ENCODE assay signal across 13 mouse cellular contexts in the genomic region with DNA sequence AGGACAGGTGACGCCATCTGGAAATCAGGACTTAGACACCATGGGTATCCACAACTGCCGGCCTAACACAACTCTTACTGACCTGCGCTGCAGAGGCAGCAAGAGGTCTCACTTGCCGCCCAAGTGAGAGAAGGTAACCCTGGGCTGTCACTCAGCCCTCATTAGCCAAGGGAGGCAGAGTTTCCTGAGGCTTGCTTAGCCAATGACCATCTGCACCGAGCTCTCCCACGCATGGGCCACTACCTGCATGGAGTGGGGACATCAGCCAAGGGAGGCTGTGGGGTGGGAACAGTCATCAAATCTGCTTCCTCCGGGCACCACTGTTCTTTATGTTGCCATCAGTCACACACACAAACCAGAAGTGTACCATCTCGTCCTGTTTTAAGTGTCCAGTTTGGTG. TPM values are rescaled to one million over a fixed set of nuclear protein-coding genes. Genes with fewer than 3 reads are reported as not detected.
DNase-seq lines count a peak whose midpoint lies in the region; ATAC-seq and TF ChIP-seq lines count a peak whose summit lies in the region.
"Had no signal": no experiment of that assay in that cellular context is flagged by ENCODE, and none has a peak within 500 bp of the region (broad histone marks: within the 10 kb centered on the region; RNA-seq: fewer than 3 reads in every experiment).

No protein-coding gene starts in this region.

- no peaks in the 10 kb centered on the region for H3K27me3 ChIP-seq in midbrain, embryonic 13.5 days
- H3K27me3 ChIP-seq in midbrain, embryonic 15.5 days (replicated peaks): no peaks in the 10 kb centered on the region
- H3K27me3 ChIP-seq in lung, postnatal 0 days (replicated peaks; ENCODE audit: insufficient read depth, low read length): no peaks in the 10 kb centered on the region
- H3K27me3 ChIP-seq: Patski; stomach, embryonic 15.5 days had no signal

- intact Hi-C loops in gastrocnemius, adult 2 months (cut with DNase I): loop anchor here (1.0 kb wide), 2 partner anchors 153 to 212 kb away; partner anchors contain the start of gene Faap20
- intact Hi-C loops in gastrocnemius, postnatal 36 days (cut with DNase I): loop anchor here (1.0 to 2.0 kb wide), 2 partner anchors 153 to 213 kb away; partner anchors contain the start of gene Faap20

- H3K27ac ChIP-seq in gastrocnemius, adult 2 months: peak overlapping the region; percentile 74
- H3K27ac ChIP-seq in midbrain, embryonic 13.5 days: no peak overlapping the region
- no peak overlapping the region for H3K27ac ChIP-seq in midbrain, embryonic 15.5 days
- no peak overlapping the region for H3K27ac ChIP-seq in lung, postnatal 0 days (ENCODE audit: low read length)
- H3K27ac ChIP-seq: macrophage; stomach, embryonic 15.5 days had no signal

- peaks cover 5% of the 10 kb centered on the region; the same call in 1 of the 2 replicates for H3K36me3 ChIP-seq in midbrain, embryonic 13.5 days
- no peaks in the 10 kb centered on the region for H3K36me3 ChIP-seq in midbrain, embryonic 15.5 days (replicated peaks)
- no peaks in the 10 kb centered on the region for H3K36me3 ChIP-seq in lung, postnatal 0 days (ENCODE audit: insufficient read depth, low read length)

- no peak for TF ChIP-seq CTCF in gastrocnemius, adult 2 months (IDR thresholded peaks at IDR 0.05)
- TF ChIP-seq CTCF in lung, postnatal 0 days (IDR thresholded peaks at IDR 0.05): no peak

- no peak for ATAC-seq in midbrain, embryonic 13.5 days
- no peak for ATAC-seq in midbrain, embryonic 15.5 days (replicated peaks)
- ATAC-seq in lung, postnatal 0 days: no peak

- H3K4me3 ChIP-seq in gastrocnemius, adult 2 months: no peak overlapping the region
- H3K4me3 ChIP-seq in midbrain, embryonic 13.5 days (replicated peaks): no peak overlapping the region
- no peak overlapping the region for H3K4me3 ChIP-seq in midbrain, embryonic 15.5 days
- no peak overlapping the region for H3K4me3 ChIP-seq in lung, postnatal 0 days (ENCODE audit: low read depth, low read length)
- H3K4me3 ChIP-seq: erythroblast, embryonic 14.5 days; heart, embryonic 10.5 days; stomach, embryonic 15.5 days had no signal

- no peaks in the 10 kb centered on the region for H3K9me3 ChIP-seq in midbrain, embryonic 13.5 days
- no peaks in the 10 kb centered on the region for H3K9me3 ChIP-seq in midbrain, embryonic 15.5 days
- no peaks in the 10 kb centered on the region for H3K9me3 ChIP-seq in lung, postnatal 0 days (ENCODE audit: low read length)
- H3K9me3 ChIP-seq: heart, embryonic 10.5 days; stomach, embryonic 15.5 days had no signal

- peaks cover 3% of the 10 kb centered on the region; the same call in 1 of the 2 replicates for H3K4me1 ChIP-seq in midbrain, embryonic 13.5 days (replicated peaks)
- peaks cover 3% of the 10 kb centered on the region for H3K4me1 ChIP-seq in midbrain, embryonic 15.5 days
- no peaks in the 10 kb centered on the region for H3K4me1 ChIP-seq in lung, postnatal 0 days (ENCODE audit: insufficient read depth, low read depth, low read length)

- DNase-seq in gastrocnemius, adult 2 months: no peak
- no peak for DNase-seq in gastrocnemius, postnatal 36 days
- peak; percentile 77 to 80 for DNase-seq in cerebellum, postnatal 25 days
- DNase-seq in lung, postnatal 0 days (ENCODE audit: low spot score): no peak
- no peak for DNase-seq in thymus, postnatal 0 days (ENCODE audit: low spot score)

- WGBS in midbrain, embryonic 13.5 days: 85% methylated on average over 8 of the region's 8 CpGs
- 87% methylated on average over 8 of the region's 8 CpGs for WGBS in midbrain, embryonic 15.5 days
- 85% methylated on average over 8 of the region's 8 CpGs for WGBS in lung, postnatal 0 days

- no peak overlapping the region for H3K4me2 ChIP-seq in midbrain, embryonic 13.5 days (replicated peaks)
- H3K4me2 ChIP-seq in midbrain, embryonic 15.5 days: no peak overlapping the region
- H3K4me2 ChIP-seq in lung, postnatal 0 days (replicated peaks; ENCODE audit: low read depth, low read length): no peak overlapping the region
- H3K4me2 ChIP-seq: stomach, embryonic 15.5 days had no signal

- TF ChIP-seq EP300 in lung, postnatal 0 days (IDR thresholded peaks at IDR 0.05): no peak

- H3K9ac ChIP-seq in midbrain, embryonic 13.5 days (replicated peaks): peak overlapping the region; percentile 23; the same call in 1 of the 2 replicates
- H3K9ac ChIP-seq in midbrain, embryonic 15.5 days: no peak overlapping the region
- no peak overlapping the region for H3K9ac ChIP-seq in lung, postnatal 0 days (replicated peaks; ENCODE audit: low read depth)
- H3K9ac ChIP-seq: stomach, embryonic 15.5 days had no signal

RNA-seq across cellular contexts. Expression of gene Morn1, which starts 9.6 kb away (rescaled TPM):
- 1 to 10 TPM; 1.3 TPM for total RNA-seq in gastrocnemius, adult 2 months (2021)
- total RNA-seq in gastrocnemius, postnatal 36 days (2021): 1 to 10 TPM; 1.5 to 1.8 TPM
- 6.0 and 8.9 TPM in 2 replicates for polyA plus RNA-seq in midbrain, embryonic 13.5 days (2015; fragmentation: Nextera tagmentation; extraction: Ambion mirVana)
- 8.2 and 8.9 TPM in 2 replicates for polyA plus RNA-seq in midbrain, embryonic 15.5 days (2015; fragmentation: Nextera tagmentation; extraction: Ambion mirVana)
- polyA plus RNA-seq in lung, postnatal 0 days (2015; fragmentation: Nextera tagmentation; extraction: Ambion mirVana): 6.2 and 9.4 TPM in 2 replicates
- 2.7 and 2.9 TPM in 2 replicates for polyA plus RNA-seq in thymus, postnatal 0 days (2015; fragmentation: Nextera tagmentation; extraction: Ambion mirVana)

RNA-seq across cellular contexts. Expression of gene Rer1, which starts 9.8 kb away (rescaled TPM):
- 10 to 100 TPM; 54.8 to 59.3 TPM for total RNA-seq in gastrocnemius, adult 2 months (2021)
- 10 to 100 TPM; 46.1 to 50.3 TPM for total RNA-seq in gastrocnemius, postnatal 36 days (2021)
- 121 and 124 TPM in 2 replicates for polyA plus RNA-seq in midbrain, embryonic 13.5 days (2015; fragmentation: Nextera tagmentation; extraction: Ambion mirVana)
- 111 and 115 TPM in 2 replicates for polyA plus RNA-seq in midbrain, embryonic 15.5 days (2015; fragmentation: Nextera tagmentation; extraction: Ambion mirVana)
- 156 and 157 TPM in 2 replicates for polyA plus RNA-seq in lung, postnatal 0 days (2015; fragmentation: Nextera tagmentation; extraction: Ambion mirVana)
- 184 and 189 TPM in 2 replicates for polyA plus RNA-seq in thymus, postnatal 0 days (2015; fragmentation: Nextera tagmentation; extraction: Ambion mirVana)

RNA-seq across cellular contexts. Expression of gene Pex10, which starts 29.2 kb away (rescaled TPM):
- total RNA-seq in gastrocnemius, adult 2 months (2021): 10 to 100 TPM; 12.9 to 17.9 TPM
- 10 to 100 TPM; 11.9 to 13.2 TPM for total RNA-seq in gastrocnemius, postnatal 36 days (2021)
- polyA plus RNA-seq in midbrain, embryonic 13.5 days (2015; fragmentation: Nextera tagmentation; extraction: Ambion mirVana): 19.6 and 21.8 TPM in 2 replicates
- polyA plus RNA-seq in midbrain, embryonic 15.5 days (2015; fragmentation: Nextera tagmentation; extraction: Ambion mirVana): 21.9 and 22.7 TPM in 2 replicates
- 17.5 and 19.4 TPM in 2 replicates for polyA plus RNA-seq in lung, postnatal 0 days (2015; fragmentation: Nextera tagmentation; extraction: Ambion mirVana)
- polyA plus RNA-seq in thymus, postnatal 0 days (2015; fragmentation: Nextera tagmentation; extraction: Ambion mirVana): 15.9 and 16.3 TPM in 2 replicates

RNA-seq across cellular contexts. Expression of gene Plch2, which starts 39.4 kb away (rescaled TPM):
- under 1 TPM in 1 of 2 experiments, not detected in 1; 0.38 TPM for total RNA-seq in gastrocnemius, adult 2 months (2021)
- total RNA-seq in gastrocnemius, postnatal 36 days (2021): under 1 TPM; 0.26 to 0.47 TPM
- polyA plus RNA-seq in midbrain, embryonic 13.5 days (2015; fragmentation: Nextera tagmentation; extraction: Ambion mirVana): 7.7 and 9.0 TPM in 2 replicates
- polyA plus RNA-seq in midbrain, embryonic 15.5 days (2015; fragmentation: Nextera tagmentation; extraction: Ambion mirVana): 20.1 and 23.0 TPM in 2 replicates
- 4.6 and 5.5 TPM in 2 replicates for polyA plus RNA-seq in lung, postnatal 0 days (2015; fragmentation: Nextera tagmentation; extraction: Ambion mirVana)
- polyA plus RNA-seq in thymus, postnatal 0 days (2015; fragmentation: Nextera tagmentation; extraction: Ambion mirVana): 0.67 and 0.74 TPM in 2 replicates
- total RNA-seq: heart, postnatal 10 days had no signal
- polyA plus RNA-seq: erythroblast, embryonic 14.5 days; macrophage had no signal

Comparison
In these comparisons a context has a peak if more than half of its experiments do, and no peak if none do; other contexts are left out.
1. DNase-seq: peak in cerebellum, postnatal 25 days (2 of 2); none in gastrocnemius, adult 2 months (single experiment), gastrocnemius, postnatal 36 days (0 of 2), lung, postnatal 0 days (single experiment) and thymus, postnatal 0 days (single experiment).